Comparison of ENCODE assay signal across 22 mouse cellular contexts in the genomic region with DNA sequence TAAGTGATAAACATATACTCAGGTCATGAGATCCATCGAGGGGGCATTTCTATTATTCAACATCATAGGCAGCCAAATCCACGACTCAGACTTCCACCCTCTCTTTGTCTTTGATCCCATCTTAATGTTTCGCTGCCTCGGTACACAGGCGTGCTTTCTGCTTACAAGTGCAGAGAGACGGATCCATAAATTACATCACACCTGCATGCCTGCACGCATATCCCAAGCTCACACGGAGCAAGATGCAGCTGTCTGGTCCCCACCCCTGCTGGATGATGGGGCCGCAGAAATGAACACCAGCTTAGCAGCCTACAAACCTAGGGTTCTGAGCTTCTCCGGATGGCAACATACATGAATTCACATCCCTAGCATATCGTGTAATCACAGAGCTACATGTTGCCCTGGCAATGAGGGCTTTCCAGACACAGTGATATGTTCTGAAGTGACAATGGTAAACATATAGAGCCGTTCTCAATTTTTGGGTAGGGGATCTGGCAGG.
DNase-seq lines count a peak whose midpoint lies in the region; ATAC-seq and TF ChIP-seq lines count a peak whose summit lies in the region.
"Had no signal": no experiment of that assay in that cellular context is flagged by ENCODE, and none has a peak within 500 bp of the region (broad histone marks: within the 10 kb centered on the region; RNA-seq: fewer than 3 reads in every experiment).

No protein-coding gene starts in this region.

- H3K36me3 ChIP-seq in hindbrain, embryonic 10.5 days, result no peaks in the 10 kb centered on the region
- no peaks in the 10 kb centered on the region for H3K36me3 ChIP-seq in hindbrain, embryonic 11.5 days (ENCODE audit: control insufficient read depth, insufficient read depth, low read length)
- H3K36me3 ChIP-seq in forebrain, embryonic 12.5 days (replicated peaks), result no peaks in the 10 kb centered on the region
- no peaks in the 10 kb centered on the region for H3K36me3 ChIP-seq in forebrain, postnatal 0 days (ENCODE audit: insufficient read depth)
- H3K36me3 ChIP-seq in midbrain, postnatal 0 days (ENCODE audit: insufficient read depth, low read length), result no peaks in the 10 kb centered on the region
- H3K36me3 ChIP-seq: heart, embryonic 10.5 days; limb, embryonic 15.5 days; stomach, embryonic 15.5 days had no signal

- no peak overlapping the region for H3K4me2 ChIP-seq in hindbrain, embryonic 11.5 days (replicated peaks; ENCODE audit: low read depth, low read length)
- H3K4me2 ChIP-seq in forebrain, embryonic 12.5 days, result no peak overlapping the region
- H3K4me2 ChIP-seq in forebrain, postnatal 0 days (ENCODE audit: low read depth), result no peak overlapping the region
- H3K4me2 ChIP-seq in midbrain, postnatal 0 days (ENCODE audit: low read depth, low read length, poor library complexity, severe bottlenecking), result no peak overlapping the region
- H3K4me2 ChIP-seq: limb, embryonic 15.5 days; stomach, embryonic 15.5 days had no signal

- no peak for TF ChIP-seq CTCF in forebrain, postnatal 0 days (IDR thresholded peaks at IDR 0.05; ENCODE audit: low read depth)
- no peak for TF ChIP-seq CTCF in midbrain, postnatal 0 days (IDR thresholded peaks at IDR 0.05)

- ATAC-seq in hindbrain, embryonic 11.5 days (ENCODE audit: low FRiP score), result no peak
- 0 out of 2 replicates have a peak, but pooled peaks have one; percentile 17 for ATAC-seq in forebrain, embryonic 12.5 days (ENCODE audit: low FRiP score)
- peak; percentile 51 for ATAC-seq in forebrain, postnatal 0 days
- ATAC-seq in midbrain, postnatal 0 days (ENCODE audit: low FRiP score), result no peak

- peak overlapping the region; percentile 29; the same call in 1 of the 2 replicates for H3K27ac ChIP-seq in hindbrain, embryonic 10.5 days
- no peak overlapping the region for H3K27ac ChIP-seq in hindbrain, embryonic 11.5 days (ENCODE audit: low read depth, low read length)
- H3K27ac ChIP-seq in forebrain, embryonic 12.5 days, result no peak overlapping the region
- H3K27ac ChIP-seq in forebrain, postnatal 0 days (ENCODE audit: low read depth, low read length), result 0 out of 2 replicates have a peak overlapping the region, but pooled peaks have one; percentile 40
- no peak overlapping the region; the same call in 1 of the 2 replicates for H3K27ac ChIP-seq in midbrain, postnatal 0 days (ENCODE audit: low read depth, low read length)
- H3K27ac ChIP-seq: heart, embryonic 10.5 days; kidney, postnatal 0 days; limb, embryonic 15.5 days; stomach, embryonic 15.5 days had no signal

- 87% methylated on average over 12 of the region's 12 CpGs for WGBS in hindbrain, embryonic 10.5 days
- 85% methylated on average over 12 of the region's 12 CpGs for WGBS in hindbrain, embryonic 11.5 days
- 61% methylated on average over 12 of the region's 12 CpGs for WGBS in forebrain, embryonic 12.5 days
- 38% methylated on average over 12 of the region's 12 CpGs for WGBS in forebrain, postnatal 0 days
- 39% methylated on average over 12 of the region's 12 CpGs for WGBS in midbrain, postnatal 0 days

- no peaks in the 10 kb centered on the region for H3K9me3 ChIP-seq in hindbrain, embryonic 10.5 days
- H3K9me3 ChIP-seq in hindbrain, embryonic 11.5 days (ENCODE audit: control insufficient read depth, low read length), result no peaks in the 10 kb centered on the region
- H3K9me3 ChIP-seq in forebrain, embryonic 12.5 days, result no peaks in the 10 kb centered on the region
- no peaks in the 10 kb centered on the region for H3K9me3 ChIP-seq in forebrain, postnatal 0 days (ENCODE audit: low read length)
- H3K9me3 ChIP-seq in midbrain, postnatal 0 days (ENCODE audit: low read length), result no peaks in the 10 kb centered on the region
- H3K9me3 ChIP-seq: heart, embryonic 10.5 days; limb, embryonic 15.5 days; stomach, embryonic 15.5 days had no signal

- peaks cover 53% of the 10 kb centered on the region for H3K4me1 ChIP-seq in hindbrain, embryonic 10.5 days (replicated peaks)
- 0 out of 2 replicates have a peak, but pooled peaks cover 2% of the 10 kb centered on the region for H3K4me1 ChIP-seq in hindbrain, embryonic 11.5 days (replicated peaks; ENCODE audit: control insufficient read depth, insufficient read depth, low read length)
- H3K4me1 ChIP-seq in forebrain, embryonic 12.5 days, result peaks cover 48% of the 10 kb centered on the region
- H3K4me1 ChIP-seq in forebrain, postnatal 0 days (ENCODE audit: insufficient read depth), result no peaks in the 10 kb centered on the region; the same call in 1 of the 2 replicates
- H3K4me1 ChIP-seq in midbrain, postnatal 0 days (ENCODE audit: insufficient read depth, low read length), result peaks cover 6% of the 10 kb centered on the region; the same call in 1 of the 2 replicates

- H3K27me3 ChIP-seq in hindbrain, embryonic 10.5 days (ENCODE audit: insufficient read depth, poor library complexity, severe bottlenecking), result no peaks in the 10 kb centered on the region
- no peaks in the 10 kb centered on the region for H3K27me3 ChIP-seq in hindbrain, embryonic 11.5 days (ENCODE audit: control insufficient read depth, insufficient read depth, low read length)
- peaks cover 6% of the 10 kb centered on the region; the same call in 1 of the 2 replicates for H3K27me3 ChIP-seq in forebrain, embryonic 12.5 days
- H3K27me3 ChIP-seq in forebrain, postnatal 0 days (ENCODE audit: insufficient read depth, low read length), result no peaks in the 10 kb centered on the region
- H3K27me3 ChIP-seq in midbrain, postnatal 0 days (ENCODE audit: insufficient read depth, low read length), result no peaks in the 10 kb centered on the region
- H3K27me3 ChIP-seq: CH12.LX; limb, embryonic 15.5 days; stomach, embryonic 15.5 days had no signal

- no peak overlapping the region for H3K9ac ChIP-seq in hindbrain, embryonic 11.5 days (ENCODE audit: low read depth, low read length)
- no peak overlapping the region for H3K9ac ChIP-seq in forebrain, embryonic 12.5 days
- H3K9ac ChIP-seq in forebrain, postnatal 0 days, result peak overlapping the region; percentile 28; the same call in 1 of the 2 replicates
- 0 out of 2 replicates have a peak overlapping the region, but pooled peaks have one; percentile 44 for H3K9ac ChIP-seq in midbrain, postnatal 0 days (replicated peaks; ENCODE audit: low read length, poor library complexity, severe bottlenecking)
- H3K9ac ChIP-seq: limb, embryonic 15.5 days; stomach, embryonic 15.5 days had no signal

- H3K4me3 ChIP-seq in hindbrain, embryonic 10.5 days, result no peak overlapping the region
- H3K4me3 ChIP-seq in hindbrain, embryonic 11.5 days (ENCODE audit: low read depth, low read length), result no peak overlapping the region
- no peak overlapping the region for H3K4me3 ChIP-seq in forebrain, embryonic 12.5 days (replicated peaks)
- H3K4me3 ChIP-seq in forebrain, postnatal 0 days (ENCODE audit: low read depth, low read length), result no peak overlapping the region
- no peak overlapping the region for H3K4me3 ChIP-seq in midbrain, postnatal 0 days (ENCODE audit: low read depth, low read length)
- H3K4me3 ChIP-seq: heart, embryonic 10.5 days; limb, embryonic 15.5 days; stomach, embryonic 15.5 days had no signal

- no peak for DNase-seq in hindbrain, embryonic 10.5 days (ENCODE audit: low spot score)
- DNase-seq in hindbrain, embryonic 11.5 days (ENCODE audit: low spot score), result no peak
- DNase-seq in forebrain, postnatal 0 days, result peak; percentile 56
- DNase-seq in midbrain, postnatal 0 days (ENCODE audit: low spot score), result no peak
- DNase-seq in embryo, embryonic 9.5 days (ENCODE audit: extremely low spot score), result no peak
- DNase-seq in frontal cortex, postnatal 10 days (ENCODE audit: low spot score in 2 of 2), result no peak
- DNase-seq: adrenal gland, postnatal 36 days; cerebellum, adult 18-20 months; cerebellum, postnatal 25 days; gastrocnemius, postnatal 14 days; kidney, adult 11 months; layer of hippocampus, postnatal 36 days; lung, postnatal 14 days; right cerebral cortex, postnatal 25 days; thymus, adult 18-20 months; thymus, postnatal 4 days had no signal

Comparison
In these comparisons a context has a peak if more than half of its experiments do, and no peak if none do; other contexts are left out.
1. H3K27ac ChIP-seq: peak in hindbrain, embryonic 10.5 days (single experiment) and forebrain, postnatal 0 days (single experiment); none in hindbrain, embryonic 11.5 days (single experiment), forebrain, embryonic 12.5 days (single experiment) and midbrain, postnatal 0 days (single experiment).
2. H3K9ac ChIP-seq: peak in forebrain, postnatal 0 days (single experiment) and midbrain, postnatal 0 days (single experiment); none in hindbrain, embryonic 11.5 days (single experiment) and forebrain, embryonic 12.5 days (single experiment).
3. ATAC-seq: peak in forebrain, embryonic 12.5 days (single experiment) and forebrain, postnatal 0 days (single experiment); none in hindbrain, embryonic 11.5 days (single experiment) and midbrain, postnatal 0 days (single experiment).